Mouse (Mus musculus) adrenal gland, postnatal 25 days (tissue): Measurements from ENCODE around the gene Git1. TPM values are rescaled to one million over a fixed set of nuclear protein-coding genes. Genes with fewer than 3 reads are reported as not detected.

Source experiments
- DNase-seq: peaks from one replicate; pipeline ENCODE4 v3.0.0; 2021; ENCODE audit warnings: mixed read lengths
- long read RNA-seq: library from polyadenylated mRNA; stranded (forward); transcript quantifications from one replicate; pipeline ENCODE4 v2.0.0, GENCODE M21; 2021
- total RNA-seq: library from RNA; stranded (reverse); gene quantifications from 2 replicates; pipeline ENCODE4 v1.2.3, GENCODE M21; 2021

Gene Git1
- 53.8 and 55.9 TPM in 2 replicates for total RNA-seq
- long read RNA-seq, partial matches to known transcripts, result 7 of 9 reads
- long read RNA-seq, other reads (novel, unspliced or antisense), result 0 of 9 reads

- DNase-seq, result peak; percentile 67
Measured at GRCm38 (mm10) chr11:77493512-77494343, at the start of gene Git1. Gene Git1 (plus strand): TSS chr11:77493562.

- DNase-seq, result no peak
Measured at GRCm38 (mm10) chr11:77444939-77445338, 48.4 kb upstream of the Git1 start.

GRCm38 (mm10) chr11:77446628-77447041 lies 46.7 kb upstream of the Git1 start:
- DNase-seq, result peak; percentile 27

- no peak for DNase-seq
Measured at GRCm38 (mm10) chr11:77449224-77449623, 44.1 kb upstream of the Git1 start.

GRCm38 (mm10) chr11:77451670-77452069 lies 41.7 kb upstream of the Git1 start:
- DNase-seq, result no peak

GRCm38 (mm10) chr11:77453388-77453787 lies 40.0 kb upstream of the Git1 start:
- DNase-seq, result no peak

- DNase-seq, result no peak
Measured at GRCm38 (mm10) chr11:77455770-77456510, 37.4 kb upstream of the Git1 start.

GRCm38 (mm10) chr11:77456866-77457265 lies 36.5 kb upstream of the Git1 start:
- DNase-seq, result no peak

GRCm38 (mm10) chr11:77461856-77462255 lies 31.5 kb upstream of the Git1 start:
- DNase-seq, result no peak

GRCm38 (mm10) chr11:77462283-77463100 lies 30.9 kb upstream of the Git1 start, which contains the start of gene Coro6:
Gene Coro6 (plus strand): TSS chr11:77462411.
- peak; percentile 84 for DNase-seq

GRCm38 (mm10) chr11:77463101-77463445 lies 30.3 kb upstream of the Git1 start:
- no peak for DNase-seq

GRCm38 (mm10) chr11:77463786-77464185 lies 29.6 kb upstream of the Git1 start:
- no peak for DNase-seq

- DNase-seq, result peak; percentile 74
Measured at GRCm38 (mm10) chr11:77464684-77465083, 28.7 kb upstream of the Git1 start.

GRCm38 (mm10) chr11:77465111-77465510 lies 28.3 kb upstream of the Git1 start:
- no peak for DNase-seq

GRCm38 (mm10) chr11:77466544-77466943 lies 26.8 kb upstream of the Git1 start:
- no peak for DNase-seq

GRCm38 (mm10) chr11:77467157-77467556 lies 26.2 kb upstream of the Git1 start:
- peak; percentile 80 for DNase-seq

- DNase-seq, result peak; percentile 84
Measured at GRCm38 (mm10) chr11:77467784-77468183, 25.6 kb upstream of the Git1 start.

- DNase-seq, result no peak
Measured at GRCm38 (mm10) chr11:77468397-77468796, 25.0 kb upstream of the Git1 start.

- DNase-seq, result no peak
Measured at GRCm38 (mm10) chr11:77471407-77471806, 22.0 kb upstream of the Git1 start.

- DNase-seq, result no peak
Measured at GRCm38 (mm10) chr11:77472775-77473174, 20.6 kb upstream of the Git1 start.

GRCm38 (mm10) chr11:77476216-77476615 lies 17.1 kb upstream of the Git1 start:
- no peak for DNase-seq

GRCm38 (mm10) chr11:77476895-77477294 lies 16.5 kb upstream of the Git1 start:
- no peak for DNase-seq
